Mouse (Mus musculus) heart, embryonic 15.5 days (tissue): ENCODE results near the gene Dcun1d1. TPM values are rescaled to one million over a fixed set of nuclear protein-coding genes. Genes with fewer than 3 reads are reported as not detected.
A peak's percentile ranks its signal among the peaks of the same experiment; 100 is the strongest.

Source experiments
- ATAC-seq: fragments of 200-750 bp; cut with Nextera tagmentation; replicated peaks from 2 replicates; pipeline ENCODE4 v1.8.0; 2017; ENCODE audit warnings: low read depth, moderate TSS enrichment; ENCODE audit not compliant: insufficient number of reproducible peaks, insufficient read depth, low FRiP score
- H3K27ac ChIP-seq: fragments of 300-500 bp; sonication (generic); 2 replicates; pipeline ENCODE4 v1.5.1; 2015; ENCODE audit warnings: mild to moderate bottlenecking, inconsistent platforms
- H3K27me3 ChIP-seq: fragments of 300-500 bp; sonication (generic); 2 replicates; pipeline ENCODE4 v1.6.1; 2015; ENCODE audit warnings: inconsistent platforms
- H3K36me3 ChIP-seq: fragments of 300-500 bp; sonication (generic); 2 replicates; pipeline ENCODE4 v1.6.1; 2015; ENCODE audit warnings: mild to moderate bottlenecking, inconsistent platforms
- H3K4me1 ChIP-seq: fragments of 300-500 bp; sonication (generic); replicated peaks from 2 replicates; pipeline ENCODE4 v1.6.1; 2015; ENCODE audit warnings: inconsistent platforms
- H3K4me2 ChIP-seq: fragments of 300-500 bp; sonication (generic); 2 replicates; pipeline ENCODE4 v1.6.1; 2015; ENCODE audit warnings: inconsistent platforms, mild to moderate bottlenecking, moderate library complexity
- H3K4me3 ChIP-seq: fragments of 300-500 bp; sonication (generic); 2 replicates; pipeline ENCODE4 v1.5.1; 2015; ENCODE audit warnings: mild to moderate bottlenecking, inconsistent platforms
- H3K9ac ChIP-seq: fragments of 300-500 bp; sonication (generic); 2 replicates; pipeline ENCODE4 v1.6.1; 2015; ENCODE audit warnings: mild to moderate bottlenecking, inconsistent platforms
- H3K9me3 ChIP-seq: fragments of 300-500 bp; sonication (generic); replicated peaks from 2 replicates; pipeline ENCODE4 v1.6.1; 2016; ENCODE audit warnings: inconsistent platforms
- WGBS: fragments of 180-500 bp; shearing (Covaris S2); methylation state at CpG from one replicate; pipeline ENCODE4 v1.1.7; 2015; ENCODE audit warnings: mixed read lengths; 5-methylcytosine and 5-hydroxymethylcytosine counted together
- polyA plus RNA-seq: library from polyadenylated mRNA; unstranded; fragments of >200 nt; fragmentation: Nextera tagmentation; extraction: Ambion mirVana; gene quantifications from 2 replicates; pipeline ENCODE4 v1.2.1, GENCODE M21; 2015

The Dcun1d1 gene
- polyA plus RNA-seq = 74.1 and 87.4 TPM in 2 replicates

DNA sequence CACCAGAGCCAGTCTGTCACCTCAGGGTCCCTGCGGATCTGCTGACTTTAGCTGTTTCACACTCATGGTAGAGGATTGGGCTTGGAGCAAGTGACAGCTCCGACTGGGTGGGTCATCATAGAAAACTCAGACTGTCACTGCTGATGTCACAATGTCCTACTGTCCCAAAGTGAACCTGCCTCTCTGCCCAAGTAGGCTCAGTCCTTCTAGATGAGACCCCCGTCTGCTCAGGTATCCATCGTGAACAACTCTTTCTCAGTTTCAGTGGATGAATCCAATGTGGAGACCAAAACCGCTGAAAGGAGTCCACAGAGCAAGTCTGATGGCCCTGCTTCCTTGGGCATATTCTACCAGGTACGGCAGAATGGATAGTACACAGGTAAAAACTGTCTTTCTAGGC is at the start of gene Dcun1d1:
Gene Dcun1d1, minus strand, starts transcription at position 101 of the 400 bp plus-strand sequence.
- Histone ChIP-seq H3K4me1 (peaks cover 10% of the 10 kb centered on the region), H3K27ac (no peak within 1 kb of the TSS), H3K9ac (no peak within 1 kb of the TSS), H3K4me2 (no peak within 1 kb of the TSS), H3K36me3 (no peaks in the 10 kb centered on the region; the same call in 1 of the 2 replicates), H3K4me3 (no peak within 1 kb of the TSS), H3K27me3 (no peaks in the 10 kb centered on the region), H3K9me3 (no peaks in the 10 kb centered on the region)
- WGBS = 91% methylated on average over 6 of the region's 6 CpGs
- ATAC-seq = no peak

DNA sequence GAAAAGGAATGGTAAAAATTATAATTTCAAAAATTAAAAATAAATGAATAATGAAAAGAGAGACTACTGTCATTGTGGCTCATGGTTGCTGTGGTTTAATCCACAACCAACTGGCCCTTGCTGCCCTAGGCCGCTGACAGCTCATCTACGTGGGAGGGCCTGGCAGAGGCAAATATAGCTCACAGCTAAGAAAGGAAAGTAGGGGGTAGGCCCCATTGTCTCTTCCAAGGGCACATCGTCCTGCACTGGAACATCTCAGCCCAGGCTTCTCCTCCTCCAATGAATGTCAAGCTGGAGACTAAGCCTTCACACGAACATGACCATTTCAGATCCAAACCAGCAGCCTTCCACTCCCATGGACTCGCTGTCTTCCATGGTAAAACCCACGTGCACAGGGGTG is 49.0 kb upstream of the Dcun1d1 start:
- Histone ChIP-seq H3K9me3 (no peaks in the 10 kb centered on the region), H3K4me1 (peaks cover 3% of the 10 kb centered on the region), H3K9ac (no peak overlapping the region), H3K4me3 (no peak overlapping the region), H3K4me2 (no peak overlapping the region), H3K27me3 (no peaks in the 10 kb centered on the region), H3K27ac (peak overlapping the region; percentile 54; the same call in 1 of the 2 replicates), H3K36me3 (peaks cover 51% of the 10 kb centered on the region)
- ATAC-seq = 0 out of 2 replicates have a peak, but pooled peaks have one; percentile 64
- WGBS = 59% methylated on average over 6 of the region's 6 CpGs

DNA sequence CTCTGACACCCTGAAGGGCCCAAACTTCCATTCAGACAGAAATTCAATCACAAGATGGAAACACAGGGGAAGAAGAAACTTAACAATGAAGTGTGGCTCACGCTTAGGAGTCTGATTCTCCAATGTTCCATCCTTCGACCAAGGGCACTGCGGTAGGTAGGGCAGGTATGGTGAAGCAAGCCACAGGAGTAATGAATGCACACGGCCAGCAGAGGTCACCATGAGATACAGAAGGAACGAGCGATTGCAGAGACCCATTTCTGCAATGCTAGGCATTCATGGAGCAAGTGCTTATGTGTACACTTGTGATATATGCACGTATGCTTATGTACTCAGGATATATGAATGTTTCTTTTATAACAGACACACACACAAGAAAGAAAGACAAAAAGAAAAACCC is 36.3 kb upstream of the Dcun1d1 start:
- peaks cover 43% of the 10 kb centered on the region for H3K36me3 ChIP-seq

DNA sequence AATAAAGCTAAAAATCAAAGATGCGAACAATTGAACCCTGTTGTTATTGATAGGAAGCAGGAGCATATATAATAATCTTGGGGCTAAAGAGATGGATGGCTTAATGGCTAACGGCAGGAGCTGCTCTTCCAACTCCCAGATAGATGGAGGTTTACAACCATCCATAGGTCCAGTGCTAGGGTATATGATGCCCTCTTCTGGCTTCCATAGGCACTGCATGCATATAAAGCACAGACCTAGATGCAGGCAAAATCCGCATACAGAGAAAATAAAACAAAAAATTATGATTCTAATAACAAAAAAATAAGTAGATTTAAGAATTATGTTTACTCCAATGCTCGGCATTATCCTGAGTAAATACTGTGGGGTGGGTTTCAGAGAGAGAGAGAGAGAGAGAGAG is 35.7 kb upstream of the Dcun1d1 start:
- Histone ChIP-seq H3K9ac (no peak overlapping the region), H3K4me2 (no peak overlapping the region), H3K9me3 (no peaks in the 10 kb centered on the region), H3K4me1 (0 out of 2 replicates have a peak, but pooled peaks cover under 1% of the 10 kb centered on the region), H3K27ac (no peak overlapping the region), H3K36me3 (peaks cover 44% of the 10 kb centered on the region), H3K4me3 (no peak overlapping the region), H3K27me3 (no peaks in the 10 kb centered on the region)
- no peak for ATAC-seq
- 82% methylated on average over 4 of the region's 4 CpGs for WGBS

More for the DNA sequence above, 36.3 kb upstream of the Dcun1d1 start:
- no peak overlapping the region for H3K27ac ChIP-seq
- WGBS = 59% methylated on average over 7 of the region's 7 CpGs
- ATAC-seq = no peak
- H3K9me3 ChIP-seq = no peaks in the 10 kb centered on the region
- H3K4me3 ChIP-seq = no peak overlapping the region
- no peaks in the 10 kb centered on the region for H3K27me3 ChIP-seq
- no peak overlapping the region for H3K9ac ChIP-seq
- H3K4me2 ChIP-seq = no peak overlapping the region
- 0 out of 2 replicates have a peak, but pooled peaks cover 3% of the 10 kb centered on the region for H3K4me1 ChIP-seq

DNA sequence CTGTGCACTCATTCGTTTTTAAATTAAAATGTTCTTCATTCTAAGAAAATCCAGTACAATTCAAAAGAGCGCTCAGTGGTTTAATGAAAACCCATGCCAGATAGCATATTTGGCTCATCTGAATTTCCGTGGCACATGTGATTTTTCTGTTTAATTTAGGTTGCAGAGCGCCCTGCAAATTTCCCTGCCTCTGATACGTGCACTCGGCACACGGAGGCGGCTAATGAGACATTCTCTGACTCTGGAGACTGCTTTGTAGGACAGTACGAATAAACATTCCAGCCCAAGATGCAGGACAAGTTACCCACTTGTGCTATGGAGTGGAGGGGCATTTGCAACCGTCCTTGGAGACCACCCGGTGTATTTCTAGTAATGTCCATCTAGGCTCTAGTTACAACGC is 33.9 kb upstream of the Dcun1d1 start:
- H3K36me3 ChIP-seq = peaks cover 50% of the 10 kb centered on the region; the same call in 1 of the 2 replicates
- H3K27me3 ChIP-seq = no peaks in the 10 kb centered on the region
- H3K27ac ChIP-seq = no peak overlapping the region
- H3K4me1 ChIP-seq = no peaks in the 10 kb centered on the region
- no peak overlapping the region for H3K4me2 ChIP-seq
- no peak for ATAC-seq
- H3K9ac ChIP-seq = no peak overlapping the region
- no peak overlapping the region for H3K4me3 ChIP-seq
- H3K9me3 ChIP-seq = no peaks in the 10 kb centered on the region
- WGBS = 91% methylated on average over 12 of the region's 12 CpGs

DNA sequence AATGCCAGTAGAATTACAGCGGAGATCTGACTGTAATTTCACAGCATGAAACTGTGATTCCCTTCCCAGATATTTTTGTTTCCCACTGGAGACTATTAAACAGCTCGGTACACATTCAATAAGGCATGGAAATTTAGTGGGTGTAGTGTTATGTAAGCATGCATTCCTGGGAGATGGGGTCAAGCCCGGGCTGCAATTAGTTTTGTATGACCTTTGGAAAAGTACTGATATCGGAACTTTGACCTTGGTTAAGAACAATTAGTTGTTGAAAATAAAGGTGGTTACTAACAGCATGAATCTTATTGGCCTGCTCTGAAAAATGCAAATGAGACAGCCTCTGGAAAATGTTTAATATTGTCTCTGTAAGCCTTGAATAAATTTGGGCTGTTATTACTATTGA is 33.2 kb upstream of the Dcun1d1 start:
- no peak overlapping the region for H3K27ac ChIP-seq
- H3K4me1 ChIP-seq = no peaks in the 10 kb centered on the region
- no peak overlapping the region for H3K9ac ChIP-seq
- no peak for ATAC-seq
- H3K4me2 ChIP-seq = no peak overlapping the region
- no peak overlapping the region for H3K4me3 ChIP-seq
- H3K36me3 ChIP-seq = peaks cover 43% of the 10 kb centered on the region; the same call in 1 of the 2 replicates
- WGBS = 89% methylated on average over 4 of the region's 4 CpGs
- H3K9me3 ChIP-seq = no peaks in the 10 kb centered on the region
- no peaks in the 10 kb centered on the region for H3K27me3 ChIP-seq

DNA sequence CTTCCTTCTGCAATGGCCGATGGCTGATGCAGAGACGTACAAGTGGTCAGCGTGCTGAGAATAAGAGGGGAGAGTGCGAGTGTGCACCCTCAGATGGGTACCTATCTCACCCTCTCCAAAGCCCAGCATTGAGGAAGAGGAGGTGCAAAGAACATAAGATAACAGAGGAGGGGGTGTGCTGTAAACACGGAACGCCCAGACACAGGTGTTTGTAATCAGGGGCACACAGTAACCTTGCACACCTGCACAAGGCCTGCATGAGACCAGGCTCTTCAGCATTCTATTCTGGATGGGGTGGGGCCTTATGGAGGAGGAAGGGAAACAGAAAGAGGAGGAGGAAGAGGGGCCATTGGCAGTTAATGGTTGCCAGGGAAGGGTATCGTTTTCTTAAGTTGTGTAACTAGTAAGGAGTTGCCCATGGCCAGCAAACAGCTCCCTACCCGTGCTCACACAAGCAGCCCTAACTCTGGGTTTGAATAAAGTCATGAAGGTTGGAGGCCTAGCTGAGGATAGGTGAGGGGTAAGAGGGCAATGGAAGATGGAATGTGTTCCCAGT is 30.2 kb upstream of the Dcun1d1 start:
- Histone ChIP-seq H3K4me3 (no peak overlapping the region), H3K27me3 (no peaks in the 10 kb centered on the region), H3K9ac (no peak overlapping the region), H3K9me3 (no peaks in the 10 kb centered on the region), H3K27ac (no peak overlapping the region), H3K4me1 (no peaks in the 10 kb centered on the region), H3K4me2 (no peak overlapping the region), H3K36me3 (peaks cover 42% of the 10 kb centered on the region)
- WGBS = 93% methylated on average over 8 of the region's 8 CpGs
- no peak for ATAC-seq

DNA sequence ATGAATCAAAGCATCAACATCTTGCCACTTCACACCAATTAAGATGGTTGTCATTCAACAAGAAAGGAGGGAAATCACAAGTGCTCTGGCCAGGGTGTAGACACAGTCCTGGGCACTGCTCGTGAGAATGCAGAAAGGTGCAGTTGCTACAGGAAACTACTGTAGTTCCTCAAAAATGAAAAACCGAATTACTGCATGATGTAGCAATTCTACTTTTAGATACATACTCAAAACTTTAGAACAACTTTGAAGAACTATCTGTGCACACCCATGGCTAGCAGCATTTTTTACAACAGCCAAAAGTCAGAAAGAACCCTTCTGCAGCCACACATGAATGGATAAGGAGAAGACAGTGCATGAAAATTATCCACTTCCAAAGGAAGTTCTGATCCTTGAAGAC is 29.2 kb upstream of the Dcun1d1 start:
- Histone ChIP-seq H3K27me3 (no peaks in the 10 kb centered on the region), H3K9me3 (no peaks in the 10 kb centered on the region), H3K9ac (no peak overlapping the region), H3K4me1 (no peaks in the 10 kb centered on the region), H3K27ac (no peak overlapping the region), H3K36me3 (peaks cover 33% of the 10 kb centered on the region), H3K4me2 (no peak overlapping the region), H3K4me3 (no peak overlapping the region)
- no peak for ATAC-seq
- WGBS = 82% methylated on average over 2 of the region's 2 CpGs

DNA sequence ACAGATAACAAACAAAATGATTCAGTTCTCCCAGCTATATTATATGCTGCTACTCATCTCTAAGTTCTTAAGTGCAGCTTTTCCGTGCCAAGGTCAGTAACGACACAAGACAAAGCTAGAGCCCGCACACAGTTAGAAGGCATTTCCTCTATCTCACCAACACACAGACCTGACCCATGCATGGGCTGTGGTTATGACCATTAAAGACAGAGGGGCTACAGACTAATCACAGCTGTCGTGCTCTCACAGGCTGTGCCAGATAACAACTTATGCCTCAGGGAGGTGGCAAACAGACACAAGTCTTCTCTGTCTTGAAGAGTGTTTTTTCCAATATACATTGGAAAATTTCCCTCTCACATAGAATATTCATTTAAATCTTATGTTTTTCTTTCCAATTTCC is 27.7 kb upstream of the Dcun1d1 start:
- Histone ChIP-seq H3K9ac (no peak overlapping the region), H3K27ac (no peak overlapping the region), H3K4me2 (no peak overlapping the region), H3K36me3 (peaks cover 28% of the 10 kb centered on the region), H3K9me3 (no peaks in the 10 kb centered on the region), H3K4me1 (no peaks in the 10 kb centered on the region), H3K27me3 (no peaks in the 10 kb centered on the region), H3K4me3 (no peak overlapping the region)
- WGBS = 63% methylated on average over 4 of the region's 4 CpGs
- ATAC-seq = no peak

DNA sequence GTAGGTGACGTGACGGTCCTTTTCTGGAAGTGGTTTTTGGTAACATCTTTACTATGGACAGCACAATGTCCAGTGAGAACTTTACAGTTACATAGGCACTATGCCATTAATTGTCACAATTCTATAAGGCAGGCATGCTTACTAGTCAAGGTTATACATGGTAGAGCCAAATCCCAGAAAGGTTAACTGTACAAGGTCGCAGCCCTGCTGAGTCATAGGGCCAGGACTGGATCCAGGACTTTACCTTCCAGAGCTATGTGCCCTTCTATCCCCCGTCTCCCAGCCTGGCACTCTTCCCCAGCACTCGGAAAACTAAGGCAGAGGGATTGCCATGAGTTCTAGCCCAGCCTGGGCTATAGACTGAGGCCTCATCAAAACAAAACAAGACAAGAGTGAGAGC is 26.7 kb upstream of the Dcun1d1 start:
- Histone ChIP-seq H3K27me3 (no peaks in the 10 kb centered on the region), H3K4me3 (no peak overlapping the region), H3K9me3 (no peaks in the 10 kb centered on the region), H3K4me1 (no peaks in the 10 kb centered on the region), H3K9ac (no peak overlapping the region), H3K36me3 (peaks cover 29% of the 10 kb centered on the region), H3K27ac (no peak overlapping the region), H3K4me2 (no peak overlapping the region)
- ATAC-seq = no peak
- WGBS = 90% methylated on average over 5 of the region's 5 CpGs

DNA sequence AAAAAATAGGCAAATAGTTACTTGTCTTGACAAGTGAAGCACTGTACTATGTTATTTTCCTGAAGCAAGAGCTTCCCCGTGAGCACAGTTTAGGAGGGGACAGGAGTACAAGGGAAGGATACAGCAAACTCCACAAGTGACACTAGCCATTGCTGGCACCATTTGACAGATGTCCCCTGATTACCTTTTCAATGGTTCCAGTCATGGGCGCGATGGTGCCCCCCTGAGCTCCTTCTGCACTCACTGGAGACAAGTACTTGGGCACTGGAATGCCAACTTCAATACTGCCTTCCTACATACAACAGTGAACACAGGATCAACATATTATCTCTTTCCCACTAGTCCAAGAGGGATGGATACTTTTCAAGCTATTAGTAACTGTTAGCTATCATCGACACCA is 26.2 kb upstream of the Dcun1d1 start:
- H3K9me3 ChIP-seq = no peaks in the 10 kb centered on the region
- H3K4me2 ChIP-seq = no peak overlapping the region
- no peak overlapping the region for H3K27ac ChIP-seq
- 82% methylated on average over 4 of the region's 4 CpGs for WGBS
- no peaks in the 10 kb centered on the region for H3K27me3 ChIP-seq
- ATAC-seq = no peak
- no peak overlapping the region for H3K4me3 ChIP-seq
- H3K36me3 ChIP-seq = peaks cover 31% of the 10 kb centered on the region
- no peaks in the 10 kb centered on the region for H3K4me1 ChIP-seq
- no peak overlapping the region for H3K9ac ChIP-seq

DNA sequence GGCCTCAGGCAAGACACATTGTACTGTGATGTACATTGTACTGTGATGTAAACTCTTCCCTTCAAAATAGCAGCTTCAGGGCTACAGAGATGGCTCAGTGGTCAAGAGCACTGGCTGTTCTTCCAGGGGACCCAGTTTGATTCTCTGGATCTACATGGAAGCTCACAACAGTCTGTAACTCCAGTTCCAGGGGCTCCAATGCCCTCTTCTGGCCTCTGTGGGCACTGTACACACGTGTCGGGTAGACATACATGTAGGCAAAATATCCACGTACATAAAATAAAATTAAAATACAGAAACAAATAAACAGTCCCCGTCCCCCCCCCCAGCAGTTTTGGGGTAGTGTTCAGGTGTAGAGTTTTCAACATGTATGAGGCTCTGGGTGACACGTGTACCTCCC is 25.7 kb upstream of the Dcun1d1 start:
- H3K4me2 ChIP-seq = no peak overlapping the region
- H3K9ac ChIP-seq = no peak overlapping the region
- no peak overlapping the region for H3K4me3 ChIP-seq
- no peaks in the 10 kb centered on the region for H3K9me3 ChIP-seq
- H3K36me3 ChIP-seq = peaks cover 32% of the 10 kb centered on the region
- H3K27me3 ChIP-seq = no peaks in the 10 kb centered on the region
- H3K27ac ChIP-seq = no peak overlapping the region
- 93% methylated on average over 5 of the region's 5 CpGs for WGBS
- H3K4me1 ChIP-seq = no peaks in the 10 kb centered on the region
- ATAC-seq = no peak
